Mouse (Mus musculus) hindbrain, embryonic 14.5 days (tissue): ENCODE data around the gene Olfr1507. TPM values are rescaled to one million over a fixed set of nuclear protein-coding genes. Genes with fewer than 3 reads are reported as not detected.

Source experiments
- polyA plus RNA-seq: library from polyadenylated mRNA; unstranded; fragments of >200 nt; fragmentation: Nextera tagmentation; extraction: Ambion mirVana; gene quantifications from 2 replicates; pipeline ENCODE4 v1.2.1, GENCODE M21; 2014

The Olfr1507 gene
- polyA plus RNA-seq, 1 experiment from 2014 or later, result not detected

Other genes starting within 250 kb of the Olfr1507 start
- 47.3 and 52.3 TPM in 2 replicates for gene Chd8, start 238.0 kb downstream of the Olfr1507 start, polyA plus RNA-seq
- gene Tox4, start 216.6 kb downstream of the Olfr1507 start, polyA plus RNA-seq, result 55.7 and 56.6 TPM in 2 replicates
- gene Rab2b, start 216.2 kb downstream of the Olfr1507 start, polyA plus RNA-seq, result 58.2 and 60.4 TPM in 2 replicates
- 37.1 and 37.8 TPM in 2 replicates for gene Mettl3, start 190.6 kb downstream of the Olfr1507 start, polyA plus RNA-seq
- gene Sall2, start 167.0 kb downstream of the Olfr1507 start, polyA plus RNA-seq, result 47.5 and 50.0 TPM in 2 replicates
- not detected in 2 replicates for gene Olfr1513, start 139.3 kb downstream of the Olfr1507 start, polyA plus RNA-seq
- gene Olfr1512, start 116.6 kb downstream of the Olfr1507 start, polyA plus RNA-seq, result not detected in 2 replicates
- 0.17 TPM in 1 of 2 replicates, not detected in the other for gene Olfr1511, start 98.4 kb downstream of the Olfr1507 start, polyA plus RNA-seq
- not detected in 2 replicates for gene Olfr1510, start 81.4 kb downstream of the Olfr1507 start, polyA plus RNA-seq
- not detected in 2 replicates for gene Olfr1509, start 52.8 kb downstream of the Olfr1507 start, polyA plus RNA-seq
- 0.04 TPM in 1 of 2 replicates, not detected in the other for gene Olfr1508, start 28.3 kb downstream of the Olfr1507 start, polyA plus RNA-seq